Mouse (Mus musculus) layer of hippocampus, adult 18-20 months (tissue): ENCODE results near the gene Dnajc6. TPM values are rescaled to one million over a fixed set of nuclear protein-coding genes. Genes with fewer than 3 reads are reported as not detected.

Source experiments
- DNase-seq, 2 experiments: peaks; one replicate each; pipeline ENCODE4 v3.0.0; 2022; ENCODE audit warnings: low spot score in 2 of 2
- total RNA-seq, 2 experiments: library from RNA; stranded (reverse); gene quantifications; 2 replicates each; pipeline ENCODE4 v1.2.3; 2021

Gene Dnajc6
- total RNA-seq, 2 experiments from 2014 or later: 287 to 314 TPM

DNA sequence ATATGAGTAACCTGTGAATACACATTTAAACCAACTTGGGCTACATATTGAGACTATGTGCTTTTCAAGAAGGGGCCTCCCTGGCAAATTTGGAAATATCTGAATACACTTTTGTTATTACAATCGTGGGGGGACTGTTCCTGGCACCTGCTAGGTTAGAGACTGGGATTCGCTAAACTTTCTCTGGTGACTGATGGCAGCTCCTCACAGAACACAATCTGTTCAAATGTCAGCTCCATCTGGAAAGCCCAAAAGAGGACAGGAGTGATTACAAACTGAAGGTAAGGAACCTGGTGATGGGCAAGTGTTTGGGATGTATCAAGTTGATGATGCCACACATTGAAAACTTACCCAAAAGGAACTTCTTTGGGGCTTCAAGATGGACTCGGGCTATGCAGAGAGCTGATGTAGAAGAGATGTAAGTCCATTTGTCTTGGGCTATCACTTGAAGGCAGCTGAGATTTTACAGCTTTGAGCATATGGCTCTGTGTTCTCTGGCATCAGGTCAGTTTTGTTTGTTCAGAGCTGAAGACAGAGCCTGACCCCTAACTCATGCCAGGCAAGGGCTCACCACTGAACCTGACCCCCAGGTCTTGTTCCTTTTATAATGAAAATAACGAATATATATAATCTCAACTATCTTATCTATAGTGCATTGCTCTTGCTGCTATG lies 68.4 kb downstream of the Dnajc6 start:
- no peak for DNase-seq

- no peak for DNase-seq
Measured at GRCm38 (mm10) chr4:101569076-101569475, 72.6 kb downstream of the Dnajc6 start.

DNA sequence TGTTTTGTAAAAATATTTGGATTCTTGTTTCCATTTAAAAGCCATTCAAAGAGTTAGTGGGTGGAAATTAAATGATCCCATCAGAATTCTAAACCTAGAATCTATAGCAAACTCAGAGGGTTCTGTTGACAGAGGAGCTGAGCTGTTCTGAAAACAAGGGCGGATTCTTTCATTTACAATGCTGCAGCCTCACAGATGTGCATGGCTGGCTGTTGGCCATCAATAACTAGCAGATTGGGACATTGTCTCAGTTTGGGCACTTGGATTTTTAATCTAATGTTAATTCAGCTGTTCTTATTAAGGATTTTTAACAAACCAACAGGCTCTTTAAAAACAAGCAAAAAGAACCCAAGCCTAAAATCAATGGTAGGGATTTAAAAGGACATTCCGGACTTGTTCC lies 75.7 kb downstream of the Dnajc6 start:
- peak in 1 of 2 experiments; percentile 64 for DNase-seq

- DNase-seq: no peak
Measured at GRCm38 (mm10) chr4:101575307-101575706, 78.9 kb downstream of the Dnajc6 start.

DNA sequence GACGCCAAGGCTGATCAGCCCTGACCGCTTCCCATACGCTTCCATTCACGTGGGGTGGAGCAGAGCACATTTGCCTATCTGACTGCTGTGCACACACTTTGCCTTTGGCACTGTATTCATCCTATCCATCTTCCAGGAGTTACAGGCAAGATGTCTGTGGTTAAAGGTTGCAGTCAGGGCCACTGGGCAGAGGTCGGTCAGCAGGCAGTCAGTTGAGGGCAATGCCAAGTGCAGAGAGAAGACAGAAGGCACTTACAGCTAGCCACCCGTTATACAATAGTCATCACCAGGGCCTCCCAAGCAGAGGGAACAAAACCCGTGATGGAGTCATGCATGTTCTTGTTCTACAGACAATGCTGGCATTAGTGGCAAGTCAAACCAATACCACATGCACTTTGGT lies 82.3 kb downstream of the Dnajc6 start:
- no peak for DNase-seq

DNA sequence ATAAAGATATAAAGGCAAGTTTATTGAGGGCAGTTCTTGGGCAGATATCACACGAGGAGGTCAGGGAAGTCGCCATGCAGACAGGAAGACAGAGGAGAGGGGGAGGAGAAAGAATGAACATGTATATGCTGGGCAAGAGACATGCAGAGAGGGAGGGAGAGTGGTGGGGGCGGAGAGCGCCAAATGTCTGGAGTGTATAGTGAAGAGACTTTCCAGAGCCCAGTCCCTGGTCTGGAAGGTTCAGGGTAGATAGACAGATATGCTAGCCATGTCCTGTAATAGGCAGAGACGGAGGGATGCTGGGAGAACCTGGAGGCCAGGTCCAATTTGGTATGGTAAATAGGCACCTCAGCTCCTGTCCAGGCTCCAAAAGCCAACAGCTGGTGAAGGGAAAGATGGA lies 83.1 kb downstream of the Dnajc6 start:
- no peak for DNase-seq

GRCm38 (mm10) chr4:101581156-101581555 lies 84.7 kb downstream of the Dnajc6 start:
- DNase-seq: no peak

DNA sequence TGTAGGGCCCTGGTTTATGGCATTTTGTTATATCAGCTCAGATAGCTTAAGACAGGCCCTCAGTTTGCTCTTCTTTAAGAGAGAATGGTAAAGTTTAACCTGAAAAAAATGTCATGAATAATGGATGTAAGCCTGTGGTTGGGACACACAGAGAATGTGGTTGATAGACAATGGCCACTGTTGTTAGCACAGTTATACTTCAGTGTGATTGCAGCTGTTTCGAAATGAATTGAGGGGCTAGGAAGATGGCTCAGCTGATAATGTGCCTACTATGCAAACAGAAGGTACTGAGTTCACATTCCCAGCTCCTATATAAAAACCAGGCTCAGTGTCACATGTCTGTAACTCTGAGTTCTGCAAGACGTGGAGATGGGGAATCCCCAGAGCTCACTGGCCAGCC lies 86.4 kb downstream of the Dnajc6 start:
- no peak for DNase-seq

DNA sequence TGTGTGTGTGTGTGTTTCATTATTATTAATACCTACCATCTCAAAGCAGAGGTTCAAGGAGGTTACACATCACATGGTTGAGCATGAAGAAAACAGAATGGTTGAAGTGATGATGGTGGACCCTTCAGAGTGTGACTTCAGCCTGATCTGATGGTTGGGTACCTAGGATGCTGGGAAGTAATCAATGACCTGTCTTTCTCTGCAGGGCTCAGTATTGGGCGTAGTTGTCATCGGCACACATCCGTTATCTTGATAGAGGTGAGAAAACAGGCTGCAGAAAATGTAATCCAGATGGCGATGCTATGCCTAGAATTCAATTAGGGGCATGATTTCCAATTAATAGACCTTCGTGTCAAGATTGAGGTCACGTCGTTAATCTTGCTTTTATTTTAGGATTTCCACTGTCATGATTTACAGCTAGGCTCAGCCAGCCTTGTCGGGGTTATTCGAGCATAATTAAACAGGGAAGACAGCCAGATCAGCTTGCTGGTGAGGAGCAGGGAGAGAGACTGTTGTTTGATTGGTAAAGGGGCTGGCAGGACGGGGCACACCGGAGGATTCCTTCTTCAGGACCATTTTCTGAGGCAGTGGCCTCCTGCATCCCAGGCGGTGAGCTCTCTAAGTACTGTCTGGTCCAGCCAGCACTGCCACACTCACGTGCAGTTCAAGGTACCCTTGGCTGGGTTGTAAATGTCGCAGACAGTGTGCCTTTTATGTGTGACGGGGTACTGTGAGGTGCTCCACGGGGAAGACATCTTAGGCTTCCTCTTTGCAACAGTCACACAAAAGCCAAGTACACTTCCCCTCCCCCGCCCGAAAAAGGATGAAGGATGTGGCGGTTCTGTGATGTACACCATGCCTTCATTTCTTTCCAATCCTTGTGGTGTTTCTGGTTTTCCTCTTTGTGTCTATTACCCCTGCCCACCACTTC lies 88.3 kb downstream of the Dnajc6 start:
- DNase-seq: no peak

GRCm38 (mm10) chr4:101585455-101586184 lies 89.2 kb downstream of the Dnajc6 start:
- no peak for DNase-seq

- DNase-seq: peak; percentile 54 to 76
Measured at GRCm38 (mm10) chr4:101588932-101589331, 92.5 kb downstream of the Dnajc6 start.

- no peak for DNase-seq
Measured at GRCm38 (mm10) chr4:101589771-101590170, 93.3 kb downstream of the Dnajc6 start.

DNA sequence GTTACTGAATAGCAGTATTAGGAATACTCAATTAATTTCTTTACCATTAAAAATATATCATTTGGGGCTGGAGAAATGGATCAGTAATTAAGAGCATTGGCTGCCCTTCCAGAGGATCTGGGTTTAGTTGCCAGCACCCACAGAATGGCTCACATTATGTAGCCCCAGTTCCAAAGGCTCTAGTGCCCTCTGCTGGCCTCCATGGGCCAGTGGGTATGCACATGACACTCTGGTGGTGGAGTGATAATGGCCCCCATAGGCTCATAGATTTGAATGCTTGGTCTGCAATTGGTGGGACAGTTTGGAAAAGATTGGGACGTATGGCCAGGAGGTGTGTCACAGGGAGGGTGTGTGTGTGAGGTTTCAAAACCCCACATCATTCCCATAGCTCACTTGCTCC lies 95.0 kb downstream of the Dnajc6 start:
- DNase-seq: no peak

DNA sequence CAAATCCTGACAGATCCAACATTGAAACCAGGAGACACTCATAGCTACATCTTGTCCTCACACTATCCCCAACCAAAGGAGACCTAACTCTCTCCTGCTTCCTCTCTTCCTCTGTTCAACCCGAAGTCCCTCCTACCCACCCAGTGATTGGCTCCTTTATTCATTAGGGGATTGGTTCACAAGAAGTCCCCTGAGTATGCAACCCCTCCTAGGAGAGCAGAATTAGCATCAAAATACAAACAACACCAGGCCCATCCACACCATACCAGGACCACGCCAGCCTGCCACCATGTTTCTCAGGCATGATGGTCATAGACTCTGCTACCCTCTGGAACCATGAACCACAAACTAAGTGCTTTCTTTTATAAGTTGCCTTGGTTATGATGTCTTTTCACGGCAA lies 96.0 kb downstream of the Dnajc6 start:
- DNase-seq: no peak

- no peak for DNase-seq
Measured at GRCm38 (mm10) chr4:101601758-101602157, 105.3 kb downstream of the Dnajc6 start.

- no peak for DNase-seq
Measured at GRCm38 (mm10) chr4:101603635-101604034, 107.2 kb downstream of the Dnajc6 start.

- no peak for DNase-seq
Measured at GRCm38 (mm10) chr4:101616520-101616919, 120.1 kb downstream of the Dnajc6 start.

DNA sequence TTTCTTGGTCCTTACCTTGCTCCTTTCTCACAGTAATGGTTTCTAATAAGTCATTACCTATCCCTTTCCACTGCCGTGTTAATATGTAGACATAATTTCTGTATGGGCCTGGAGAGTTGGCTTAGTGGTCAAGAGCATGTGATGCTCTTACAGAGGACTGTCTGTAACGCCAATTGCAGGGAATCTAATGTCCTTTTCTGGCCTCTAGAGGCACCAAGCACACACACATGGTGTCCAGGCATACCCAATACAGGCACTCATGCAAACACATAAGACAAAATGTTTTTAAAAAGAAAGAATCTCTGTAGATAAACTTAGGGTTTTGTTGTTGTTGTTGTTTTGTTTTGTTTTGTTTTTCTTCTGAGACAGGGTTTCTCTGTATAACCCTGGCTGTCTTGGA lies 121.3 kb downstream of the Dnajc6 start:
- no peak for DNase-seq

DNA sequence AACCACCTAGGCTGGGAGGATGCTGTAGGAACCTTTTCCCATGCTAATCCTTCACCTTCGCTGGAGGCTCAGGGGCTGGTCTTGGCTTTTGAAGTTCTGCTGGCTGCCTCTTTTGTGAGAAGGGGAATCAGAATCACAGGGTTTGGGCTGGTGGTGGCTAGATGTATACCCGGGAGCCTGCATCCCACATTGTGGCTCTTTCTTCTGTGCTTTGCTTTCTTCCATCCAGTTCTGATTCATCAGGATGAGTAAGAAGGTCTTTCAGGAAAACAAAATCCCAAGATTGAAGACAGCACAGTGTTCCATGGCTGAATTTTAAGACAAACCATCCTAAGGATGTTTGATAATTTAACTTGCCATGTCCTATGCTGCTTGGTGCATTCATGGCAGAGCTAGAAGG lies 123.8 kb downstream of the Dnajc6 start:
- DNase-seq: no peak

GRCm38 (mm10) chr4:101621241-101621640 lies 124.8 kb downstream of the Dnajc6 start:
- DNase-seq: no peak

DNA sequence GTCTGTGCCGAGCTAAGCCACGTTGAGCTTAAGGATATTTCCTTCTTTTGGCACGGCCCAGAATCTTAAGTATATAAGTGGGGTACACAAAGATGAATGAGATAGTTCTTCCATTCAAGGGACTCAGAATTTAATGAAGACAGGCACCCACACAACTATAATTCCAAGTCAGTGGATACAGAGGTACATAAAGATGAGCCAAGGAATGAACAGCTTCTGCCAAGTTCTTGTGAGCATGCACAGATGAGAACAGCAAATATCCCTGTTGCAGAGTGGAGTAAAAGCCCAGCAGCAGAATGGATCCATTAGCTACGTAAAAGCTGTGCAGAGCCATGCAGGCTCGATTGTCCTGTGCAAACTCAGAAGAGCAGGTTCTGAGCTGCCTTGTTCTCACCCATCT lies 128.8 kb downstream of the Dnajc6 start:
- no peak for DNase-seq

- no peak for DNase-seq
Measured at GRCm38 (mm10) chr4:101635596-101635995, 139.1 kb downstream of the Dnajc6 start.
